Comparison of ENCODE assay signal across 9 mouse cellular contexts in the genomic region with DNA sequence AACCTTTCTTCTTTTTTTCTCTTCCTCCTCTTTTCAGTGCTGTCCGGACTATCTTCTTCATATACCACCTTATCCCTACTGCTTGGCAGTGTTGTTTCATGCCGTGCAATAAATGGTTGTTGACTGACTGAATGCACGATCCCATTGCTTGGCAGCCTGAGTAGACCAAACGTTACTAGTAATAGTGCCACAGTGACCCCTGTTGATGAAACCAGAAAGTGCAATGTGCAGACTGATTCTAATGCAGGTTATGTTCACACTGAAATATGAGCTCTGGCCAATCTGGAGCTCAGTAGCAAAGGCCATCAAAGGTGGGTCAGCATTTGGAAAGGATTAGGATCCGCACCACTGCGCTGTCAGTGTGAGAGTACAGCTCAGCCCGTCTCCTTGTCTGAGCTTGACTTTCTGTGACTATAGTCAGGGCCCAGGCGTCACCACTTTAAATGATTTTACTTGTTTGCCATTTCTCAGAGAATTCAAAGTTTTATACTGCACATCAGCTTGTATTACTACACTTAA. TPM values are rescaled to one million over a fixed set of nuclear protein-coding genes. Genes with fewer than 3 reads are reported as not detected.
A peak's percentile ranks its signal among the peaks of the same experiment; 100 is the strongest.
DNase-seq lines count a peak whose midpoint lies in the region; ATAC-seq and TF ChIP-seq lines count a peak whose summit lies in the region.
"Had no signal": no experiment of that assay in that cellular context is flagged by ENCODE, and none has a peak within 500 bp of the region (broad histone marks: within the 10 kb centered on the region; RNA-seq: fewer than 3 reads in every experiment).

No protein-coding gene starts in this region.

- H3K4me1 ChIP-seq in lung, embryonic 14.5 days (ENCODE audit: insufficient read depth) = no peaks in the 10 kb centered on the region

- ATAC-seq in lung, embryonic 14.5 days (ENCODE audit: insufficient read depth) = peak; percentile 6; the same call in 1 of the 2 replicates

- no peaks in the 10 kb centered on the region for H3K36me3 ChIP-seq in lung, embryonic 14.5 days (ENCODE audit: insufficient read depth)
- no peaks in the 10 kb centered on the region for H3K36me3 ChIP-seq in splenic B cell, adult 2 months (ENCODE audit: control insufficient read depth, insufficient read depth, low read length, poor library complexity, severe bottlenecking)
- H3K36me3 ChIP-seq: heart, embryonic 13.5 days had no signal

- no peaks in the 10 kb centered on the region for H3K27me3 ChIP-seq in lung, embryonic 14.5 days (ENCODE audit: insufficient read depth, low read length)
- H3K27me3 ChIP-seq in splenic B cell, adult 2 months (ENCODE audit: control insufficient read depth, insufficient read depth, low read length, poor library complexity, severe bottlenecking) = no peaks in the 10 kb centered on the region

- WGBS in lung, embryonic 14.5 days = 47% methylated on average over 8 of the region's 8 CpGs

- H3K9me3 ChIP-seq in lung, embryonic 14.5 days (ENCODE audit: low read depth, low read length) = no peaks in the 10 kb centered on the region

- no peak overlapping the region for H3K27ac ChIP-seq in lung, embryonic 14.5 days (ENCODE audit: low read depth)
- H3K27ac ChIP-seq: heart, embryonic 13.5 days had no signal

- peak; percentile 66 for TF ChIP-seq CTCF in lung, embryonic 14.5 days (IDR thresholded peaks at IDR 0.05; ENCODE audit: low read depth)

- no peak overlapping the region for H3K9ac ChIP-seq in lung, embryonic 14.5 days
- H3K9ac ChIP-seq: heart, embryonic 13.5 days had no signal

- DNase-seq in adrenal gland, adult (ENCODE audit: inconsistent age in 2 of 2, low spot score in 1 of 2) = peak; percentile 12 to 84
- DNase-seq in adrenal gland, postnatal 4 days (ENCODE audit: low spot score in 2 of 2) = no peak
- peak; percentile 85 for DNase-seq in urinary bladder, postnatal 14 days (ENCODE audit: low spot score)
- no peak for DNase-seq in urinary bladder, adult 2 months (ENCODE audit: low spot score)
- peak; percentile 63 for DNase-seq in gastrocnemius, postnatal 10 days
- peak; percentile 77 to 80 for DNase-seq in kidney, postnatal 4 days
- peak; percentile 78 for DNase-seq in lung, embryonic 14.5 days
- DNase-seq in splenic B cell, adult 2 months (ENCODE audit: low read depth, low spot score) = peak; percentile 44

- H3K4me3 ChIP-seq in lung, embryonic 14.5 days (ENCODE audit: low read depth, low read length) = no peak overlapping the region
- H3K4me3 ChIP-seq: heart, embryonic 13.5 days had no signal

- H3K4me2 ChIP-seq in lung, embryonic 14.5 days = no peak overlapping the region
- H3K4me2 ChIP-seq: heart, embryonic 13.5 days had no signal

RNA-seq across cellular contexts. Expression of a gene that starts 22.3 kb away (rescaled TPM):
- 1 to 10 TPM in 1 of 2 experiments, under 1 TPM in 1; 0.99 to 1.7 TPM for total RNA-seq in adrenal gland, postnatal 4 days (2021)
- 5.2 and 7.0 TPM in 2 replicates for polyA plus RNA-seq in urinary bladder, adult 2 months (2012; rRNA removed)
- total RNA-seq in gastrocnemius, postnatal 10 days (2021) = 10 to 100 TPM; 20.7 to 20.9 TPM
- polyA plus RNA-seq in lung, embryonic 14.5 days (2014; fragmentation: Nextera tagmentation; extraction: Ambion mirVana) = 0.07 TPM in 1 of 2 replicates, not detected in the other

Comparison
In these comparisons a context has a peak if more than half of its experiments do, and no peak if none do; other contexts are left out.
1. DNase-seq: peak in adrenal gland, adult (2 of 2), urinary bladder, postnatal 14 days (single experiment), gastrocnemius, postnatal 10 days (single experiment), kidney, postnatal 4 days (2 of 2), lung, embryonic 14.5 days (single experiment) and splenic B cell, adult 2 months (single experiment); none in adrenal gland, postnatal 4 days (0 of 2) and urinary bladder, adult 2 months (single experiment).
2. RNA of a gene that starts 22.3 kb away (total RNA-seq): 20.7 to 20.9 TPM in gastrocnemius, postnatal 10 days; 0.99 to 1.7 TPM in adrenal gland, postnatal 4 days; every median in the first group is over 4 times any median in the second.